Mouse (Mus musculus): ENCODE data around the gene Rngtt.

GRCm38 (mm10) chr4:33523774-33524173, 213.7 kb downstream of the Rngtt start:
- TF ChIP-seq CTCF (conservative IDR thresholded peaks at IDR 0.05; ENCODE audit: insufficient read depth, insufficient read length, low read depth, low read length) = no peak
- no peak for TF ChIP-seq POLR2A (IDR thresholded peaks at IDR 0.05; ENCODE audit: low read depth, low read length)

All from kidney, adult 2 months (tissue).